Mouse (Mus musculus) embryonic facial prominence, embryonic 10.5 days (tissue): ENCODE data around the gene Btbd35f7. TPM values are rescaled to one million over a fixed set of nuclear protein-coding genes. Genes with fewer than 3 reads are reported as not detected.
"Not testable (repeated sequence)": the region's sequence is repeated elsewhere in the genome, so short reads cannot be mapped to it uniquely, and the experiment has no call there.

Experiments used
- DNase-seq: peaks from one replicate; pipeline ENCODE4 v3.0.0-alpha.2; 2017; ENCODE audit warnings: low spot score
- H3K27ac ChIP-seq: fragments of 300-500 bp; sonication (generic); replicated peaks from 2 replicates; pipeline ENCODE4 v1.5.1; 2016; ENCODE audit warnings: mild to moderate bottlenecking
- H3K27me3 ChIP-seq: fragments of 300-500 bp; sonication (generic); replicated peaks from 2 replicates; pipeline ENCODE4 v1.6.1; 2016; ENCODE audit warnings: low read depth, mild to moderate bottlenecking; ENCODE audit not compliant: poor library complexity, severe bottlenecking
- H3K36me3 ChIP-seq: fragments of 300-500 bp; sonication (generic); replicated peaks from 2 replicates; pipeline ENCODE4 v1.6.1; 2016; ENCODE audit warnings: mild to moderate bottlenecking, moderate library complexity
- H3K4me1 ChIP-seq: fragments of 300-500 bp; sonication (generic); 2 replicates; pipeline ENCODE4 v1.6.1; 2016
- H3K4me3 ChIP-seq: fragments of 300-500 bp; sonication (generic); 2 replicates; pipeline ENCODE4 v1.5.1; 2016; ENCODE audit warnings: mild to moderate bottlenecking, moderate library complexity
- H3K9me3 ChIP-seq: fragments of 300-500 bp; sonication (generic); 2 replicates; pipeline ENCODE4 v1.6.1; 2016; ENCODE audit warnings: mild to moderate bottlenecking
- WGBS: fragments of 180-500 bp; shearing (Covaris S2); methylation state at CpG from one replicate; pipeline ENCODE4 v1.1.7; 2016; 5-methylcytosine and 5-hydroxymethylcytosine counted together
- polyA plus RNA-seq: library from polyadenylated mRNA; unstranded; fragments of >200 nt; fragmentation: Nextera tagmentation; extraction: Ambion mirVana; gene quantifications from 2 replicates; pipeline ENCODE4 v1.2.1, GENCODE M21; 2016

Btbd35f7 gene
- polyA plus RNA-seq = not detected in 2 replicates

DNA sequence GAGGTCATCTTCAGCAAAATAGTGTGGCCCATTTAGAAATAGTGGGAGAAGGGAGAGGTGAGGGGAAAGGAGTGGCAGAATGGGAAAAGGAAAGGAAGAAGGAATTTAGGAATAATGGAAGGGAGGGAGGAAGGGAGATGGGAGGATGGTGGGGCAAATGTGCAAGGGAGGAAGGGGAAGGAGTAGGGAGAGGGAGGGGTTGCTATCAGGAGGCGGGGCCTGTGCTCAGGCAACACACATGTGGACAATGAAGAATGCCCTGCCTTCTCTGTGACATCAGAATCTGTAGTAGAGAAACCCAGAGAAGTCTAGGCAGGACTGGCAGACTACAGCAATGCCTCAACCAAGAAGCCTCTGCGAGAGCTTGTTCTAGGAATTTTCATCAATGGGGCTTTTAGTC lies at the start of gene Btbd35f7:
Gene Btbd35f7 (plus strand): TSS at position 301 of the 400 bp plus-strand sequence.
- not testable (repeated sequence) for H3K27me3 ChIP-seq, H3K4me3 ChIP-seq, DNase-seq, H3K9me3 ChIP-seq, H3K4me1 ChIP-seq, H3K27ac ChIP-seq, H3K36me3 ChIP-seq
- no CpG with 5 or more reads among the region's 2 CpGs for WGBS

Other genes with a start within 250 kb of the Btbd35f7 start
- gene Mycs, start 199.8 kb upstream of the Btbd35f7 start, polyA plus RNA-seq = not detected in 2 replicates